Mouse (Mus musculus) ES-Bruce4 (cell line): ENCODE results near the gene Mtf1.

Experiments
- CTCF ChIP-seq: IDR thresholded peaks from one replicate; pipeline ENCODE4 v1.8.1; 2011; ENCODE audit warnings: low read depth, low read length
- EP300 ChIP-seq: IDR thresholded peaks from 2 replicates; pipeline ENCODE4 v1.6.1; 2011; ENCODE audit warnings: low read depth, low read length; ENCODE audit not compliant: insufficient read depth
- POLR2A ChIP-seq: IDR thresholded peaks from one replicate; pipeline ENCODE4 v1.8.1; 2011; ENCODE audit warnings: low read length; ENCODE audit not compliant: insufficient read depth

DNA sequence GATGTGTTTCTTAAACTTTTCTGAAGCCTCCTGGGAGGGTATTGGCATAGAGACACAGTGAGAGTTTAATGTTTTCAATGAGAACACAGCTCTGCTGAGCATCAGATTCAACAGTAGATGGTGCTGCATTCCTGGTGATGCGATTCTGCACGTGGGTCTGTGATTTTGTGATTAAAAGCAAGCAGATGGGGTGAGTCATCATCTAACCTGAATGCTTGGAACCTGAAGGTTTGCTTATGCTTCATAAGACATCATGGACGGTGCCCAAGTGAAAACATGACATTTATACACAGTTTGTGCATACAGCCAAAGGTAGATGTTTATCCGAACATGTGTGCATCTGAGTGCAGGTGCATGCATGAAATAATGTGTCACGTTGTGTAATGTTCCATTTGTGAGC lies 31.3 kb upstream of the Mtf1 start:
- TF ChIP-seq CTCF (no peak), EP300 (no peak), POLR2A (no peak)
